Mouse (Mus musculus) myocyte (in vitro differentiated cells): ENCODE measurements at regions not wholly inside any gene's neighbourhood (a gene's known extent, or its start where the extent isn't known, plus 50 kb on each side); places are given as distances from the start of the nearest gene placed in this dataset.

Experiments
- E2F4 ChIP-seq: IDR thresholded peaks from one replicate; pipeline ENCODE4 v1.6.1; 2011; ENCODE audit warnings: mild to moderate bottlenecking, control low read depth, moderate library complexity; ENCODE audit not compliant: insufficient read depth
- MAX ChIP-seq: IDR thresholded peaks from one replicate; pipeline ENCODE4 v1.6.1; 2011; ENCODE audit warnings: low read depth, mild to moderate bottlenecking, control low read depth
- MYOD1 ChIP-seq, 3 experiments: IDR thresholded peaks; one replicate each; pipeline ENCODE4 v1.6.1; 2011; ENCODE audit warnings: control low read depth in 2 of 3, low read depth in 2 of 3, mild to moderate bottlenecking in 2 of 3, moderate library complexity in 1 of 3; ENCODE audit not compliant: insufficient read length in 2 of 3, control insufficient read depth in 1 of 3
- MYOG ChIP-seq, 3 experiments: IDR thresholded peaks; one replicate each; pipeline ENCODE4 v1.6.1; 2011; ENCODE audit warnings: control low read depth in 2 of 3, low read depth in 2 of 3, mild to moderate bottlenecking in 2 of 3; ENCODE audit not compliant: insufficient read length in 2 of 3, control insufficient read depth in 1 of 3, insufficient read depth in 1 of 3
- POLR2A ChIP-seq: IDR thresholded peaks from one replicate; pipeline ENCODE4 v1.6.1; 2011; ENCODE audit warnings: low read depth, mild to moderate bottlenecking, control low read depth, moderate library complexity; ENCODE audit not compliant: insufficient read length
- SRF ChIP-seq: IDR thresholded peaks from one replicate; pipeline ENCODE4 v1.6.1; 2011; ENCODE audit warnings: low read depth; ENCODE audit not compliant: control insufficient read depth, insufficient read length
- TCF12 ChIP-seq: IDR thresholded peaks from one replicate; pipeline ENCODE4 v1.6.1; 2011; ENCODE audit warnings: mild to moderate bottlenecking, control low read depth; ENCODE audit not compliant: poor library complexity, insufficient read depth, severe bottlenecking
- TCF3 ChIP-seq: IDR thresholded peaks from one replicate; pipeline ENCODE4 v1.6.1; 2011; ENCODE audit warnings: low read depth, control low read depth; ENCODE audit not compliant: insufficient read length
- USF1 ChIP-seq: IDR thresholded peaks from one replicate; pipeline ENCODE4 v1.6.1; 2011; ENCODE audit warnings: low read depth, mild to moderate bottlenecking, control low read depth, moderate library complexity

GRCm38 (mm10) chr12:107186361-107186760 lies 302.1 kb upstream of the 3110018I06Rik start:
- TF ChIP-seq POLR2A (no peak), MAX (no peak), MYOD1 (IDR thresholded peaks at IDR 0.05; ENCODE audit: control insufficient read depth in 1 of 3, insufficient read length in 2 of 3, low read depth in 2 of 3) (no peak), TCF12 (no peak), E2F4 (no peak), USF1 (no peak), MYOG (IDR thresholded peaks at IDR 0.05; ENCODE audit: control insufficient read depth in 1 of 3, insufficient read depth in 1 of 3, insufficient read length in 2 of 3, low read depth in 2 of 3) (no peak), SRF (no peak), TCF3 (no peak)
